Mouse (Mus musculus) hindbrain, embryonic 16.5 days (tissue): ENCODE results near the gene Olfr1150-ps1. TPM values are rescaled to one million over a fixed set of nuclear protein-coding genes. Genes with fewer than 3 reads are reported as not detected.

Experiments
- ATAC-seq: fragments of 200-750 bp; cut with Nextera tagmentation; 2 replicates; pipeline ENCODE4 v1.8.0; 2017; ENCODE audit warnings: moderate TSS enrichment, moderate library complexity
- H3K27ac ChIP-seq: fragments of 300-500 bp; sonication (generic); 2 replicates; pipeline ENCODE4 v1.5.1; 2014; ENCODE audit warnings: low read depth, mild to moderate bottlenecking, control low read depth, low read length, moderate library complexity
- H3K27me3 ChIP-seq: fragments of 300-500 bp; sonication (generic); replicated peaks from 2 replicates; pipeline ENCODE4 v1.6.1; 2014; ENCODE audit warnings: low read length; ENCODE audit not compliant: control insufficient read depth, insufficient read depth
- H3K36me3 ChIP-seq: fragments of 300-500 bp; sonication (generic); 2 replicates; pipeline ENCODE4 v1.6.1; 2014; ENCODE audit warnings: mild to moderate bottlenecking, low read length, moderate library complexity, mixed read lengths; ENCODE audit not compliant: control insufficient read depth, insufficient read depth
- H3K4me1 ChIP-seq: fragments of 300-500 bp; sonication (generic); 2 replicates; pipeline ENCODE4 v1.6.1; 2014; ENCODE audit warnings: low read depth, low read length; ENCODE audit not compliant: control insufficient read depth, insufficient read depth
- H3K4me2 ChIP-seq: fragments of 300-500 bp; sonication (generic); 2 replicates; pipeline ENCODE4 v1.6.1; 2014; ENCODE audit warnings: mild to moderate bottlenecking, low read length, control low read depth, moderate library complexity
- H3K4me3 ChIP-seq: fragments of 300-500 bp; sonication (generic); 2 replicates; pipeline ENCODE4 v1.5.1; 2014; ENCODE audit warnings: mild to moderate bottlenecking, low read length, control low read depth, moderate library complexity
- H3K9ac ChIP-seq: fragments of 300-500 bp; sonication (generic); 2 replicates; pipeline ENCODE4 v1.6.1; 2014; ENCODE audit warnings: low read depth, mild to moderate bottlenecking, control low read depth, low read length, moderate library complexity
- H3K9me3 ChIP-seq: fragments of 300-500 bp; sonication (generic); 2 replicates; pipeline ENCODE4 v1.6.1; 2014; ENCODE audit warnings: mild to moderate bottlenecking, low read length, moderate library complexity; ENCODE audit not compliant: control insufficient read depth
- WGBS: fragments of 180-500 bp; shearing (Covaris S2); extraction: QIAGEN DNeasy Blood & Tissue Kit; methylation state at CpG from one replicate; pipeline ENCODE4 v1.1.7; 2014; 5-methylcytosine and 5-hydroxymethylcytosine counted together
- polyA plus RNA-seq: library from polyadenylated mRNA; unstranded; fragments of >200 nt; fragmentation: Nextera tagmentation; extraction: Ambion mirVana; gene quantifications from 2 replicates; pipeline ENCODE4 v1.2.1, GENCODE M21; 2015

Gene Olfr1150-ps1
- not detected in 2 replicates for polyA plus RNA-seq

DNA sequence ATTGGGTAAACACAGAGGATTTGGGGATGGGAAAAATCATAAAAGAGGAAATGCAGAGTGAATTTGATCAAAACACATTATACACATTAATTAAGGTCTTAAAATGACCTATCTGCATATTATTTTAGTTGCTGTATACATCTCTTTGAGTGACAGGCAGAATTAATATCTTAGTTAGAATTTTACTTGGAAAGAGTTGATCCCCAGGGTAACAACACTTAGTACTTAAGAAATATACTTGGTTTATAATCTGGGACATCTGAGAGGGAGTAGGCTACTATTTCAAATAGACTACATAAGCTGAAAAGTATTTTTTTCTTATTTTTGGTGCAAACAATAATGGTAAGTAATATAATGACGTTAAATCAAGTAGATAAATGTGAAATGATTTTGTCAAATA, at the start of gene Olfr1150-ps1:
Olfr1150-ps1 (plus strand) TSS at position 301 of the 400 bp plus-strand sequence.
- 81% methylated on average over 1 of the region's 1 CpGs for WGBS
- Histone ChIP-seq H3K4me1 (no peaks in the 10 kb centered on the region), H3K27ac (no peak within 1 kb of the TSS), H3K4me3 (no peak within 1 kb of the TSS), H3K27me3 (no peaks in the 10 kb centered on the region), H3K9me3 (no peaks in the 10 kb centered on the region), H3K4me2 (no peak within 1 kb of the TSS), H3K9ac (no peak within 1 kb of the TSS), H3K36me3 (no peaks in the 10 kb centered on the region)
- ATAC-seq: no peak

GRCm38 (mm10) chr2:87800292-87800691, 43.5 kb upstream of the Olfr1150-ps1 start, which contains the start of gene Olfr1143:
TSS of gene Olfr1143 (plus strand) at chr2:87800592.
- H3K4me3 ChIP-seq: no peak within 1 kb of the TSS
- no peak for ATAC-seq
- no peaks in the 10 kb centered on the region for H3K36me3 ChIP-seq
- no peak within 1 kb of the TSS for H3K9ac ChIP-seq
- no peak within 1 kb of the TSS for H3K27ac ChIP-seq
- H3K9me3 ChIP-seq: no peaks in the 10 kb centered on the region
- H3K4me1 ChIP-seq: no peaks in the 10 kb centered on the region
- no peak within 1 kb of the TSS for H3K4me2 ChIP-seq
- H3K27me3 ChIP-seq: no peaks in the 10 kb centered on the region

DNA sequence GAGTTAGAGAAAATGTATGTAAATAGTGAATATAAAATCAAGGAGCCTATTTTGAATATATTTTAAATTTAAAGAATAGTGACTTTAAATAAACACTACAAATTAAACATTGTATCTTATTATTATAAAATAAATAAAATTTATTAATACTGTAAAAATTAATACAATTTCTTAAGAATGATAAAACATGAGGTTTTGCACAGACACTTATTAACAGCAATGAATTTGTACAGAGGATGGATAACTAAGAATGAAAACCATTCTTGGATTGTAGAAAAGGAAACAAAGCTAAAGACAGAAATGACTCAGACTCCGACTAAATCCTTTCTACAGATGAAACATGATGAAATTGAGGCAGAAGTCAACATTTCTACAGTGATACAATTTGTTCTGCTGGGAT, 34.3 kb upstream of the Olfr1150-ps1 start, which contains the start of gene Olfr1145:
Olfr1145 (plus strand) TSS at position 301 of the 400 bp plus-strand sequence.
- WGBS: 80% methylated on average over 1 of the region's 1 CpGs
- no peak within 1 kb of the TSS for H3K9ac ChIP-seq

GRCm38 (mm10) chr2:87830233-87830632, 13.6 kb upstream of the Olfr1150-ps1 start, which contains the start of gene Olfr1148:
TSS of gene Olfr1148 (plus strand) at chr2:87830533.
- 95% methylated on average over 1 of the region's 1 CpGs for WGBS

More for the DNA sequence above, 34.3 kb upstream of the Olfr1150-ps1 start, which contains the start of gene Olfr1145:
- Histone ChIP-seq H3K4me2 (no peak within 1 kb of the TSS), H3K36me3 (no peaks in the 10 kb centered on the region), H3K4me1 (no peaks in the 10 kb centered on the region), H3K27me3 (no peaks in the 10 kb centered on the region), H3K27ac (no peak within 1 kb of the TSS), H3K9me3 (no peaks in the 10 kb centered on the region), H3K4me3 (no peak within 1 kb of the TSS)
- ATAC-seq: no peak

DNA sequence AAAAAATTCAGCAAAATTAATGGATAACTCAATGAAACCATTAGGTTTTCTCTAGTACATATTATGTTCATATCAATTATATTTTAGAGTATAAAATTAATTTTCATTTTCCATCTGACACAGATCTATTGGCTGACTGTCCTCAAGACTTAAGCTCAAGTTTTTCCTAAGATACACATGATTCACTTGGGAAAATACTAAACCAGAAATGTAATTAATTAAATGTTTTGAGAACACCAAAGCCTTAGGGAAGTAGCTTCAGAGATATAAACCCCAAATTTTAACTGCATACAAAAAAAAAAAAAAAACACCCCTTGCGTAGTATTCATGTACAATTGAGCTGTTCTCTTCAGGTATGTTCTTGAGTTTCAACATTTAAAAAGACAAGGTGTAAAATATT, 11.8 kb downstream of the Olfr1150-ps1 start, which contains the start of gene Olfr1151:
Olfr1151 (plus strand) TSS at position 301 of the 400 bp plus-strand sequence.
- Histone ChIP-seq H3K4me2 (no peak within 1 kb of the TSS), H3K4me3 (no peak within 1 kb of the TSS), H3K4me1 (no peaks in the 10 kb centered on the region), H3K27ac (no peak within 1 kb of the TSS), H3K9ac (no peak within 1 kb of the TSS), H3K36me3 (no peaks in the 10 kb centered on the region), H3K9me3 (no peaks in the 10 kb centered on the region), H3K27me3 (no peaks in the 10 kb centered on the region)
- no peak for ATAC-seq
- WGBS: 76% methylated on average over 1 of the region's 1 CpGs

More at GRCm38 (mm10) chr2:87830233-87830632, 13.6 kb upstream of the Olfr1150-ps1 start, which contains the start of gene Olfr1148:
- Histone ChIP-seq H3K9ac (no peak within 1 kb of the TSS), H3K9me3 (no peaks in the 10 kb centered on the region), H3K36me3 (no peaks in the 10 kb centered on the region), H3K4me1 (no peaks in the 10 kb centered on the region), H3K4me3 (no peak within 1 kb of the TSS), H3K27me3 (no peaks in the 10 kb centered on the region), H3K4me2 (no peak within 1 kb of the TSS), H3K27ac (no peak within 1 kb of the TSS)
- ATAC-seq: no peak

GRCm38 (mm10) chr2:87866192-87866591, 22.4 kb downstream of the Olfr1150-ps1 start, which contains the start of gene Olfr1152:
TSS of gene Olfr1152 (plus strand) at chr2:87866492.
- Histone ChIP-seq H3K4me2 (no peak within 1 kb of the TSS), H3K27ac (no peak within 1 kb of the TSS), H3K9me3 (no peaks in the 10 kb centered on the region), H3K36me3 (no peaks in the 10 kb centered on the region), H3K27me3 (no peaks in the 10 kb centered on the region), H3K4me3 (no peak within 1 kb of the TSS), H3K9ac (no peak within 1 kb of the TSS), H3K4me1 (no peaks in the 10 kb centered on the region)
- ATAC-seq: no peak

GRCm38 (mm10) chr2:87894662-87895061, 50.9 kb downstream of the Olfr1150-ps1 start, which contains the start of gene Olfr1153:
TSS of gene Olfr1153 (plus strand) at chr2:87894962.
- no peaks in the 10 kb centered on the region for H3K27me3 ChIP-seq
- no peaks in the 10 kb centered on the region for H3K9me3 ChIP-seq
- no peaks in the 10 kb centered on the region for H3K4me1 ChIP-seq
- no peak for ATAC-seq
- no peak within 1 kb of the TSS for H3K9ac ChIP-seq
- H3K36me3 ChIP-seq: no peaks in the 10 kb centered on the region
- H3K4me2 ChIP-seq: no peak within 1 kb of the TSS
- WGBS: 85% methylated on average over 1 of the region's 1 CpGs
- H3K27ac ChIP-seq: no peak within 1 kb of the TSS
- H3K4me3 ChIP-seq: no peak within 1 kb of the TSS

Other genes with a start within 250 kb of the Olfr1150-ps1 start
- not detected in 2 replicates for gene Olfr1130, start 237.8 kb upstream of the Olfr1150-ps1 start, polyA plus RNA-seq
- gene Olfr1131, start 216.9 kb upstream of the Olfr1150-ps1 start, polyA plus RNA-seq: not detected in 2 replicates
- gene Olfr1132, start 206.5 kb upstream of the Olfr1150-ps1 start, polyA plus RNA-seq: not detected in 2 replicates
- not detected in 2 replicates for gene Olfr1133, start 196.6 kb upstream of the Olfr1150-ps1 start, polyA plus RNA-seq
- not detected in 2 replicates for gene Olfr1134, start 185.5 kb upstream of the Olfr1150-ps1 start, polyA plus RNA-seq
- not detected in 2 replicates for gene Olfr1135, start 170.3 kb upstream of the Olfr1150-ps1 start, polyA plus RNA-seq
- not detected in 2 replicates for gene Olfr1136, start 150.0 kb upstream of the Olfr1150-ps1 start, polyA plus RNA-seq
- gene Olfr1137, start 130.8 kb upstream of the Olfr1150-ps1 start, polyA plus RNA-seq: not detected in 2 replicates
- gene Olfr1138, start 104.0 kb upstream of the Olfr1150-ps1 start, polyA plus RNA-seq: not detected in 2 replicates
- gene Olfr1140, start 100.2 kb upstream of the Olfr1150-ps1 start, polyA plus RNA-seq: not detected in 2 replicates
- gene Olfr1141, start 90.0 kb upstream of the Olfr1150-ps1 start, polyA plus RNA-seq: not detected in 2 replicates
- gene Olfr152, start 64.5 kb upstream of the Olfr1150-ps1 start, polyA plus RNA-seq: not detected in 2 replicates
- not detected in 2 replicates for gene Olfr1143, start 43.4 kb upstream of the Olfr1150-ps1 start, polyA plus RNA-seq
- not detected in 2 replicates for gene Olfr1145, start 34.2 kb upstream of the Olfr1150-ps1 start, polyA plus RNA-seq
- not detected in 2 replicates for gene Olfr1148, start 13.5 kb upstream of the Olfr1150-ps1 start, polyA plus RNA-seq
- gene Olfr1151, start 11.9 kb downstream of the Olfr1150-ps1 start, polyA plus RNA-seq: not detected in 2 replicates
- 0.02 TPM in 1 of 2 replicates, not detected in the other for gene Olfr1152, start 22.5 kb downstream of the Olfr1150-ps1 start, polyA plus RNA-seq
- gene Olfr1153, start 51.0 kb downstream of the Olfr1150-ps1 start, polyA plus RNA-seq: not detected in 2 replicates
- not detected in 2 replicates for gene Olfr1154, start 61.2 kb downstream of the Olfr1150-ps1 start, polyA plus RNA-seq
- not detected in 2 replicates for gene Olfr1155, start 101.1 kb downstream of the Olfr1150-ps1 start, polyA plus RNA-seq
- not detected in 2 replicates for gene Olfr1156, start 109.1 kb downstream of the Olfr1150-ps1 start, polyA plus RNA-seq
- gene Olfr1157, start 124.3 kb downstream of the Olfr1150-ps1 start, polyA plus RNA-seq: not detected in 2 replicates
- gene Olfr74, start 130.7 kb downstream of the Olfr1150-ps1 start, polyA plus RNA-seq: not detected in 2 replicates
- gene Olfr1158, start 146.1 kb downstream of the Olfr1150-ps1 start, polyA plus RNA-seq: not detected in 2 replicates
- gene Olfr1160, start 164.3 kb downstream of the Olfr1150-ps1 start, polyA plus RNA-seq: not detected in 2 replicates
- gene Olfr1161, start 178.8 kb downstream of the Olfr1150-ps1 start, polyA plus RNA-seq: not detected in 2 replicates
- not detected in 2 replicates for gene Olfr73, start 193.7 kb downstream of the Olfr1150-ps1 start, polyA plus RNA-seq
- not detected in 2 replicates for gene Olfr1162, start 207.1 kb downstream of the Olfr1150-ps1 start, polyA plus RNA-seq
- not detected in 2 replicates for gene Olfr1163, start 227.8 kb downstream of the Olfr1150-ps1 start, polyA plus RNA-seq
- gene Olfr1164, start 250.0 kb downstream of the Olfr1150-ps1 start, polyA plus RNA-seq: not detected in 2 replicates